Mouse (Mus musculus) heart, postnatal 0 days (tissue): ENCODE measurements at regions not wholly inside any gene's neighbourhood (a gene's known extent, or its start where the extent isn't known, plus 50 kb on each side); places are given as distances from the start of the nearest gene placed in this dataset.

ENCODE experiments used
- ATAC-seq: fragments of 200-750 bp; cut with Nextera tagmentation; 2 replicates; pipeline ENCODE4 v1.8.0; 2017; ENCODE audit warnings: low read depth, moderate number of reproducible peaks, moderate library complexity; ENCODE audit not compliant: insufficient read depth
- DNase-seq: peaks from one replicate; pipeline ENCODE4 v3.0.0-alpha.2; 2016; ENCODE audit warnings: low spot score
- H3K27ac ChIP-seq: fragments of 300-500 bp; sonication (generic); 2 replicates; pipeline ENCODE4 v1.5.1; 2014; ENCODE audit warnings: low read depth, mild to moderate bottlenecking
- H3K27me3 ChIP-seq: fragments of 300-500 bp; sonication (generic); 2 replicates; pipeline ENCODE4 v1.6.1; 2014; ENCODE audit warnings: low read length, mixed read lengths; ENCODE audit not compliant: control insufficient read depth, insufficient read depth
- H3K36me3 ChIP-seq: fragments of 300-500 bp; sonication (generic); replicated peaks from 2 replicates; pipeline ENCODE4 v1.6.1; 2014; ENCODE audit warnings: low read length, mixed read lengths; ENCODE audit not compliant: control insufficient read depth, insufficient read depth
- H3K4me1 ChIP-seq: fragments of 300-500 bp; sonication (generic); 2 replicates; pipeline ENCODE4 v1.6.1; 2014; ENCODE audit warnings: antibody characterized with exemption; ENCODE audit not compliant: control insufficient read depth, insufficient read depth
- H3K4me2 ChIP-seq: fragments of 300-500 bp; sonication (generic); 2 replicates; pipeline ENCODE4 v1.6.1; 2014; ENCODE audit warnings: low read depth, mild to moderate bottlenecking, low read length, moderate library complexity
- H3K4me3 ChIP-seq: fragments of 300-500 bp; sonication (generic); 2 replicates; pipeline ENCODE4 v1.5.1; 2014; ENCODE audit warnings: low read depth, low read length
- H3K9ac ChIP-seq: fragments of 300-500 bp; sonication (generic); replicated peaks from 2 replicates; pipeline ENCODE4 v1.6.1; 2014; ENCODE audit warnings: low read depth, low read length, mixed read lengths
- H3K9me3 ChIP-seq: fragments of 300-500 bp; sonication (generic); replicated peaks from 2 replicates; pipeline ENCODE4 v1.6.1; 2016; ENCODE audit warnings: low read length; ENCODE audit not compliant: control insufficient read depth
- CTCF ChIP-seq: IDR thresholded peaks from 2 replicates; pipeline ENCODE4 v1.5.1; 2016; ENCODE audit warnings: antibody characterized with exemption, control low read depth, low read depth
- EP300 ChIP-seq: IDR thresholded peaks from 2 replicates; pipeline ENCODE4 v1.6.1; 2016; ENCODE audit warnings: antibody characterized with exemption, low read depth
- WGBS: fragments of 180-500 bp; shearing (Covaris S2); extraction: QIAGEN DNeasy Blood & Tissue Kit; methylation state at CpG from one replicate; pipeline ENCODE4 v1.1.7; 2014; 5-methylcytosine and 5-hydroxymethylcytosine counted together

DNA sequence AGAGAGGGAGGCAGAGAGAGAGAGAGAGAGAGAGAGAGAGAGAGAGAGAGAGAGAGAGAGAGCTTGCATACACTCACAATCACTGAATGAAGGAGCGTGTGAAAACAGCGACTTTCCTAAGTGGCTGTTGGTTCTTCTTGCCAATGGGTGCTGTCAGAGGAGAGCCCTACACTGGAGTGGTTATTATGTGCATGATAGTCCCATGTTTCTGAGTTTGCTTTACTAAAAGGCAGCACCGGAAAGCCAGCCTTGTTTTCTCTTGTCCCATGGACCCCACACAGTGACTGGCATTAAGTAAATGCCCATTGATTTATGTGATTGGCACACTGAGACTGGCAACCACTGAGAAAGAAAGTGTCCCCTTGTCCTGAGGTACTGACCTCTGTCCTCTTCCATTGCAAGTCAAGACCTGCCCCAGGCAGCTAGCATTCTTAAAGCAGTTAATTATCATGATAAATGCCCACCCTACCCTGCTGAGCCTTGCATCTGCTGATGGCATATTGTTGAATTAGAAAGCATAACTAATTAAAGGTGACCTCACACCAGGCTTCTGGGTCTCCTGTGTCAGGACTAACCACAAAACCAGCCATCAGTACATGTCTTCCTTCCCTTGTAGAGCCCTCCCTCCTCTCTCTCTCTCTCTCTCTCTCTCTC, 313.6 kb downstream of the Insc start:
- DNase-seq, result no peak
- Histone ChIP-seq H3K9me3 (no peaks in the 10 kb centered on the region), H3K27ac (no peak overlapping the region), H3K36me3 (no peaks in the 10 kb centered on the region), H3K4me3 (no peak overlapping the region), H3K27me3 (no peaks in the 10 kb centered on the region), H3K4me2 (no peak overlapping the region), H3K9ac (no peak overlapping the region), H3K4me1 (no peaks in the 10 kb centered on the region)
- no peak for ATAC-seq
- WGBS, result 62% methylated on average over 3 of the region's 3 CpGs
- TF ChIP-seq EP300, result no peak
- TF ChIP-seq CTCF, result no peak

DNA sequence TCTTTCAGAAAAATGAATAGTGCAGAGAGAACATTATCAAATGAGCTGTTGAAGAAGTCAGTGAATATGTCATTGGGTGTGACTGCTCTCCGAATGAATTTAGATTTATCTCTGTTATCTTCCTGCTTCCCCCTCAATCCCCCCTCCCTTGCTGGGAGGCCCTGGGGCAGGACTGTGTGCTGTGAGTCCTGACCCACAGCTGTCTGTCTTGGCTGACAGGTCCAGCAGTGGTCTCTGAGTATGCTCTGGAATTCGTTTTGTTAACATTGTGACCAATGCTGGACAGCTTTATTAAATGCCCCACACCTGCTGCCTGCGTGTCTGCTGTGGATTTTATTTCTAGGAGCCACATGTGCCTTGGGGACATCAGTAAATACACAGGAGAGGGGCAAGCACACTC, 314.2 kb downstream of the Insc start:
- Histone ChIP-seq H3K36me3 (no peaks in the 10 kb centered on the region), H3K4me1 (no peaks in the 10 kb centered on the region), H3K4me3 (no peak overlapping the region), H3K9me3 (no peaks in the 10 kb centered on the region), H3K27ac (no peak overlapping the region), H3K9ac (no peak overlapping the region), H3K4me2 (no peak overlapping the region), H3K27me3 (no peaks in the 10 kb centered on the region)
- DNase-seq, result no peak
- TF ChIP-seq EP300, result no peak
- no peak for TF ChIP-seq CTCF
- 32% methylated on average over 3 of the region's 3 CpGs for WGBS
- no peak for ATAC-seq

DNA sequence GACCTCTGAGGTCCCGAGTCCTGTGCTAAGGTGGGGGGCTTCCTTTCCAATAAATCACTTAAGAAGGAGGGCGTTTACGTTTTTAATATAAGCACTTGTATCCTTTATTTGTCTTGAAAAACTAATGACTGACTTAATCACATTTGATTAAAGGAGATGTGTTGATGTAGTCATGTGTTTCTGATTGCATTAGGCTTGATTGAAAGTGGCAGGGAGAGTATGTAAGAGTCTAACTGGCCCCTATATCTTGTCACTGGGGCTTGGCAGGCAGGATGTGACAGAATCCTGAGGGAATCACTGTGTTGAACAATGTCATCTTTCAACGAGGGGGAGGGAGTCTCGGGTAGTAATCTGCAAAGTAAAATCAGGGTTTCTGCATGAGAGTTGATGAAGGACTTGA, 316.7 kb downstream of the Insc start:
- no peak for TF ChIP-seq EP300
- no peak for TF ChIP-seq CTCF
- H3K4me3 ChIP-seq, result no peak overlapping the region
- no peak overlapping the region for H3K9ac ChIP-seq
- no peaks in the 10 kb centered on the region for H3K9me3 ChIP-seq
- no peak overlapping the region for H3K27ac ChIP-seq
- H3K4me2 ChIP-seq, result no peak overlapping the region
- no peak for DNase-seq
- H3K36me3 ChIP-seq, result no peaks in the 10 kb centered on the region
- WGBS, result 55% methylated on average over 5 of the region's 5 CpGs
- no peaks in the 10 kb centered on the region for H3K27me3 ChIP-seq
- H3K4me1 ChIP-seq, result no peaks in the 10 kb centered on the region
- ATAC-seq, result no peak

DNA sequence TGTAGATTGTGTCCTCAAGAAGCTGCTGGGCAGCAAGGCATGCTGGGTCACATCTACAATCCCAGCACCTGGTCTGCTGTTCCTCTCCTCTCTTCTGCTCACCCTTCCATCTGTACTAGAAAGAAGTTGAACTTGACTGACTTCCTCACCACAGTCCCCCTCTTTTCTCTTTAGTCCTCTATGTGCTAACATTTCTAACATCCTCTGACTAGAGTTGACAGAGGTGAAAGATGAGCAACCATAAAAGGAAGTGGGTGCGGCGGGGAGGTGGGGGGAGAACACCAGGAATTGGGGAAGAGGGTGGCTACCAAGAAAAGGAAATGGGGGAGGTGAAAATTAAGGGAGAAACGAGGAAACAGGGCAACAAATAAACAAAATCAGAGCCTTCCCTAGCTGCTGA, 319.3 kb downstream of the Insc start:
- 45% methylated on average over 3 of the region's 3 CpGs for WGBS
- Histone ChIP-seq H3K4me2 (no peak overlapping the region), H3K27ac (no peak overlapping the region), H3K4me3 (no peak overlapping the region), H3K9me3 (no peaks in the 10 kb centered on the region), H3K36me3 (no peaks in the 10 kb centered on the region), H3K9ac (no peak overlapping the region), H3K4me1 (no peaks in the 10 kb centered on the region), H3K27me3 (no peaks in the 10 kb centered on the region)
- TF ChIP-seq EP300 (no peak), CTCF (no peak)
- DNase-seq (no peak), ATAC-seq (no peak)

DNA sequence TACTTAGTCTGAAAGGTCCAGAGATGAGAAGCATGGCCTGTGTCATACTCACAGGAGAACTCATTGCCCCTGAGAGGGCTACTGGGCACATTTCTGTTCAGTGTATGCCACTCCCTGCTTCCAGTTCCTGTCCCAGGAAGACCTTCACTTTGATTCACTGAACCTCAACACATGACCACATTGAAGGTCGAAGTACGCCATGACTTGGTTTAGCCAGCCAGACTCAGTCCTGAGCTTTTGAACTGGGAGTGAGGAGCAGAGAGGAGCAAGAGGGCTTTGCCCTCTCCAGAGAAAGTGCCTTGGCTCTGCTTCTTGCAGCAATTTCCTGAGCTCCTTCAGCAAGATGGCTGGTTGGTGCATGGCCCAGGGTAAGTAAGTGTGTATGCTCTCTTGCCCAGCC, 324.1 kb downstream of the Insc start:
- H3K4me2 ChIP-seq, result no peak overlapping the region
- no peak overlapping the region for H3K9ac ChIP-seq
- no peaks in the 10 kb centered on the region for H3K27me3 ChIP-seq
- ATAC-seq (no peak), DNase-seq (no peak)
- WGBS, result 93% methylated on average over 2 of the region's 2 CpGs
- no peak overlapping the region for H3K4me3 ChIP-seq
- H3K27ac ChIP-seq, result no peak overlapping the region
- no peaks in the 10 kb centered on the region for H3K36me3 ChIP-seq
- H3K4me1 ChIP-seq, result no peaks in the 10 kb centered on the region
- TF ChIP-seq CTCF, result no peak
- no peak for TF ChIP-seq EP300
- H3K9me3 ChIP-seq, result no peaks in the 10 kb centered on the region

DNA sequence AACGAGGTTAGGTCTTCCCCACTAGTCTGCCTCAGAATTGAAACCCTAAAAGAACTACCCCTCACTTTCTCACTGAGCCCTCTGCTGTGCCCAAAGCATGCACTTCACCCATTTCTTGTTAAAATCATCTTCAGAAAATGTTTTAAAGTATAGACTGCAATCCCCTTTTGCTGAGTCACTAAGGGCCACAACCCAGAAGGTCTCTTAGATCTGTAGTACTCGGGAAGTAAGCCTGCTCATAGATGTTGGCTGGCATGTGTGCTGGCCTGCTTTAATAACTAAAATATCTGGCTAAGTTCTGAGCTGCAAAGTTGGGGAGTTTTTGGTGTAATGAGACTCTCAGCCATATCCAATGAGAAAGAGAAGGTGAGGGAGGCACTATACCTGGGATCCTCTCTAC, 329.9 kb downstream of the Insc start:
- TF ChIP-seq EP300 (no peak), CTCF (no peak)
- Histone ChIP-seq H3K9me3 (no peaks in the 10 kb centered on the region), H3K27ac (no peak overlapping the region), H3K9ac (no peak overlapping the region), H3K4me1 (no peaks in the 10 kb centered on the region), H3K36me3 (no peaks in the 10 kb centered on the region), H3K4me3 (no peak overlapping the region), H3K27me3 (no peaks in the 10 kb centered on the region), H3K4me2 (no peak overlapping the region)
- 70% methylated on average over 2 of the region's 2 CpGs for WGBS
- DNase-seq (no peak), ATAC-seq (no peak)
